Mouse (Mus musculus) retina, embryonic 14.5 days (tissue): ENCODE results near the gene Rpap3.

Source experiments
- DNase-seq: peaks from one replicate; pipeline ENCODE4 v3.0.0-alpha.2; 2015; ENCODE audit warnings: low spot score

The Rpap3 gene

DNA sequence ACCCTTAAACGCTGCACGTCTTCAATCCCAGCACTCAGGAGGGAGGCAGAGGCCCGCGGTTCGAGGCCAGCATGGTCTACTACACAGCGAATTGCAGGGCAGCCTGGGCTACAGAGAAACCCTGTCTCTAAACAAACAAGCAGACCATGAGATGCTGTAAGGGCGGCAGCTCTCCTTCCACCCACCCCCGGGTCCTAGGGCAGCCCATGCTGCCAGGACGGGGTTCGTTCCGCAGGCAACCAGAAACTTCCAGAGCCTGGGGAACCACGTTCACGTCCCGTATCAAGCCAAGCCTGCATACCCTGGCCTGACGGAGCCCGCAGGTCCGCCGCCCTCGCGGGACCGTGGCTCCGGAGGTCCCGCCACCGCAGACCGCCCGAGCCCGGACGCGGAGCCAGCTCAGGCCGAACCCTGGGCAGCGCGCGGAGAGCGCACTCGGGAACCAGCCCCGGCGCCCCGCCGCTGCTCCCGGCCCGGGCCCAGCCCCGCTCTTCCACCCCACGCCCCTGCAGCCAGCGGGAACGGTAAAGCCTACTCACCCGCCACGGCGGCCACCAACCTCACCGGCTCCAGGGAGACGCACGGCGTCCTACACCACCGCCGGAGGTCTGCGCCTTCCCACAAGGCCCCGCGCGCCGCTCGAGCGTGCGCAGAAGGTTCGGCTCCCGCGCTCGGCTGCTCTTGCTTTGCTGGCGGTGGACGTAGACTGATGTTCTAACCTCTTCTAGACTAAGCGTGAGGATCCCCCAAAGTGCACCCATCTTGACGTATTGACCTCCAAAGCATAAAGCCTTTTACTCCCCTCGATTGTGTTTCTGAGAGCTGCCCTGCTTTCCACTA lies at the start of gene Rpap3:
Gene Rpap3, minus strand, starts transcription at position 615 of the 840 bp plus-strand sequence.
- peak; percentile 89 for DNase-seq

DNA sequence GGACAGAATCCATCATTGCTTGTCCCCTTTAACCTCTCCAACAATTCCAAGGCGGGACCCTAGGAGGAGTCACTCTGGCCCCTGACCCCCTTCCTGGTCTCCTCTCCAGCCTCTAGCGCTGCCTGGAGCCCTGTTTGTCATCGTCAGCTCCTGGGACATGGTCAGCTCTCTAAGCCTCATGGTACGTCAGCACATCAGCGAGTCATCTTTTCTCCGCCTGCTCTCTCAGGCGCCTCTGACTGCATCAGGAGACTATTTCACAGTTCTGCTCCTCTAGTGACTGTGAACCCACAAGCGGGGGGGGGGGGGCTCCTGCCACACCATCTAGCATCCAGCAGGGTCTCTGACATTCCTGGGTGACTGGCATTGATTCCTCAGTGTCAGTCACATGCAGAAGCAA lies 49.7 kb upstream of the Rpap3 start:
- peak; percentile 21 for DNase-seq

DNA sequence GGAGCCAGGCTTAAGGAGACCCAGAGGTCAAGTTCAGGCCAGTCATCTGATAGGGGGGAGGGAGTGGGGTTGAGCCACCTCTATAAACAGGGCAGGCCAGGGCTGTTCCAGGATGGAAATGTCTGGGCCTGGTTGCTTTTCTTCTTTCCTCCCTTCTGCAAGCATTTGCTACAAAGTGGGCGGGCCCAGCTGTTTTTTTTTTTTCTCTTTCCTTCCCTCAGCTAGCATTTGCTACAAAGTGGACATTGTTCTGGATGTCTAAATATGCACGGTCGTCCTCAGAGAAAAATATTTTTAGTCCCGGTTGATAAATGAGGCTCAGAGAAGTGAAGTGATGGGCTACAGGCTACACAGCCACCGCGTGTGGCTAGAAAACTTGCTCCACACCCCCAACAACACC lies 48.9 kb upstream of the Rpap3 start:
- no peak for DNase-seq

DNA sequence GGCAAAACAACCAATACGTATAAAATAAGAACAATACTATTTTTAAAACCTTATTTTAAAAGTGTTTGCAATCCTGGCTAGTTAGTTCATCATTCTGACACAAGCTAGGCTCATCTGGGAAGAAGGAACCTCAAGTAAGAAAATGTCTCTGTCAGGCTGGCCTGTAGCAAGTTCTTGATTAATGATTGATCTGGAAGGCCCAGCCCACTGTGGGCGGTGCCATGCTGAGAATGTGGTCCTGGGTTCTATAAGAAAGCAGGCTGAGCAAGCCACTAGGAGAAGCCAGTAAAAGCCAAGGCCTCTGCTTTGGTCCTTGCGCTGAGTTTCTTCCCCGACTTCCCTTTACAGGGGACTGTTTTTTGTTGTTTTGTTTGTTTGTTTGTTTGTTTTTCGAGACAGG lies 46.9 kb upstream of the Rpap3 start:
- DNase-seq: no peak

DNA sequence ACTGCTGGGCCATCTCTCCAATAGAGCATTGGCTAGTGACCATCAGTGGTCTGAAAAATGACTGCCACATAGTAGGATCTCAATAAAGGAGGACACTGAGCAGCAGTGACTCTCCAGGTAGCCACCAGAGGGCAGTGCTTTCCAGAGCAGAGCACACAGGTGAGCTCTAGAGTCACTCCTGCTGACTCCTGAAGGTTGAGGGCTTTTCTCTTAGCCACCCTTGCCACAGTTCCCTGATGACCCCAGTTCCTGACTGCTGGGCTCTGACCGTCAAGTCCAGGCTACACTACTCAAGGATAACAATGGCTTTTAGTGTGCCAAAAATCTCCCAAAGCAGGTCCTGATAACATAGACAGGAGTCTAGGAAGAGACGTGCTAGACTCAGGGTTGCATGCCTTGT lies 46.1 kb upstream of the Rpap3 start:
- no peak for DNase-seq

DNA sequence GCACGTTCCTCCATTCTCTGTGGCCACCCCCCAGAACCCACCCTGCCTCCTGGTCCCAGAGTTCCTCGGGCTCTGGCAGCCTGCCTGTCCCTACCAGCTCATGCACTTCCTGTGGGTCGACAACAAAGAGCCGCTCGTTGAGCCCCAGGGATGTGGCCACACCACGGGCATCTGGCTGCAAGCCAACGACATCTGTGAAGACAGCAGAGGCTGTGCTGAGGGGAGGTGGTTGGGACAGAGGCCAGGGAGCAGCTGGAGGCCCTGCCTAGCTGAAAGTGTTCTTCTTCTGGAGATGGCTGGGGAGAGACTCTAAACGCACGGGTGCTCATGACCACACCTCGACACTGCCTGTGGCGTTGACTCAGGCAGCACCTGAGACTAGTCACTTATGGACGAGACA lies 45.1 kb upstream of the Rpap3 start:
- peak; percentile 60 for DNase-seq

DNA sequence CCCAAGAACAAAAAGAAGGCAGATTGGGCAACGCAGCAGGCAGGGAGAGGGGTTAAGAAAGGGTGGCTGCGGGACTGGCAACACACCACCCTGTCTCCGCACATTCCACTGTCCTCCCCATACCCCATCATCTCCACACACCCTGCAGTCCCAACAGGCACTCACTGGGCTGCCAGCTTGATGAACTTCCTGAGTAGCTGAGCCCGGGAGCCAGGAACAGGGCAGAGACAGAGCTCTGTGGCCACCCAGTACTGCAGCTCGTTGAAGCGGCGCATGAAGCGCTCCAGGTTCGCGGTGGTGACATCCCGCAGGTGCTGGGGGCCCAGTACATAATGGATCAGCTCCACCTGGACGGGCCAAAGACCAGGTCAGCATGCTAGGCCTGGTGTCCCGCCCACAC lies 44.2 kb upstream of the Rpap3 start:
- no peak for DNase-seq

DNA sequence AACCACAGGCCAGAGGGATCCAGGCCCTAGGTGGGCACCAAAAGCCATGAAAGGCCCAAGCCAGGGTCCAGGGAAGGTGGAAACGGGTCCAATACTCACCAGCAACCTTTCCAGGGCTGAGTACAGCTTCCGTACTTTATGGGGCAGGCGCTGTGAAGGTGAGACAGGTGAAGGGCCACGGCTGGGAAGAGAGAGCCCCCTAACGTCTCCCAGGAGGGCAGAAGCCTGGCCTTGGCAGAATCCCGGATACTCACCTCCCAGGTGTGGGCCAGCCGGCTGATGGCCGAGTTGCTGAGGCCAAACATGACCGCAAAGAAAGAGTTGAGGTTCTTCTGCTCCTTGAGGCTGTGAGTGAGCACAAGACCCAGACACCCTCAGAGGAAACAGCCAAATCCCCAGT lies 43.8 kb upstream of the Rpap3 start:
- no peak for DNase-seq

DNA sequence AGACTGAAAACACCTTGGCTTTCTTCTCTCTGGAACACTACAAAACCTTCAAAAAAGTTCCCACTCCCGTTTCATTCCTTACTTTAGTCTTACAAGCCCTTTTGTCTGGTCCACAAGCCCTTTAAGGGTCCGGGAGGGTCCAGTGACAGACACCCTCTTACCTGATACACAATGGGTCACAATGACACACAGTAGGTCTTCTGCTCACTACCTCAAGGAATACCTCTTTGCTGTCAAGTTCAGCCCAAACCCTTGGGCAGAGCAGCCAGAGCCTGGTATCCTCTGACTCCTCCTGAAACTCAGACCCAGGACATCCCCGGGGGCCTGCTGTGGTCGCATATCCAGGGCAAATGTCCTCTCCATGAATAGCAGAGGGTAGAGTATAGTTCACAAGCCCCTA lies 43.3 kb upstream of the Rpap3 start:
- DNase-seq: no peak

DNA sequence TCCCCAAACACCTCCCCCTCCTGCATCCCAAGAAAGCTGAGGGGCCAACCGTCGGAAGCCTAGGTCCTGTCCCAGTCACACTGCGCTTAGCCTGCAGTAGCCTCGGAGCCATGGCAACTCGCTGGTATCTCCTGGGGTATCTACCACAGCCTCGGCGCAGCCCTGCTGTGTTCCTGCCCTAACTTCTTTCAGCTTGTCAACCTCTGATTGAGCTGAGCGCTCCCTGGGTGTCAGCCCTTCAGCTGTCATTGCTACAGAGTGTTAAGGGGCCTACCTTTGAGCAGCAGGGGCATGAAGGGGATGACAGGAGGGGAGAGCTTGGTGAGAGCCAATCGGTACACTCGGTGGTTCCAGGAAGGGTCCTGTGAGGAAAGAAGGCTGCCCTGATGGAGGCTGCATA lies 42.7 kb upstream of the Rpap3 start:
- no peak for DNase-seq

DNA sequence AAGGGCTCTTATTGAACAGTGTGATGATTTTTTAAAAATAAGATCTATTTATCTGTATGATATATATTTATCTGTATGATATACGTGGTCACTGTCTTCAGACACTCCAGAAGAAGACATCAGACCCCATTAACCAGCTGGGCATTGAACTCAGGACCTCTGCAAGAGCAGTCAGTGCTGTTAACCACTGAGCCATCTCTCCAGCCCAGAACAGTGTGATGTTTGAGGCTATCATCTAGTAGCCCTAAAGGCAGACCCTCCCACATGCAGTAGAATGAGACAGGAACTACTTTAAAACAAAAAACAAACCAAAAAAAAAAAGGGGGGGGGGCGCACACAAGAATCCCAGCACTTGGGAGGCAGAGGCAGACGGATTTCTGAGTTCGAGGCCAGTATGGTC lies 41.9 kb upstream of the Rpap3 start:
- DNase-seq: no peak

DNA sequence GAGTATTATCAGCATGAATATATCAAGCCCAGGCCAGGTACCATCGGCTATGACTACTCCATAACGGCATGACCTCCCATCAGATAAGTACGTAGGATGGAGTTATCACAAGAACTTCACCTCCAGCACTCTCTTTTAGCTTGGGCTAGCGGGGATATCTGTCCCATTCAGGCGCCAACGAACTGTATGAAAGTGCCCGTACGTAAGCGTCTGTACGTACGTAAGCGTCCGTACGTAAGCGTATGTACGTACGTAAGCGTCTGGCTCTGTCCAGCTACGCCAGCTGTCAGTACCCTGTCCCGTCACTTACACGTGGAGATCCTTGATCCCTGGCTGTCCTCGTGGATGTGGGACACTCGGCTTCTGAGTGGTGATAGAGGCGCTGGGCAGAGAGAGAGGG lies 41.1 kb upstream of the Rpap3 start:
- DNase-seq: no peak

DNA sequence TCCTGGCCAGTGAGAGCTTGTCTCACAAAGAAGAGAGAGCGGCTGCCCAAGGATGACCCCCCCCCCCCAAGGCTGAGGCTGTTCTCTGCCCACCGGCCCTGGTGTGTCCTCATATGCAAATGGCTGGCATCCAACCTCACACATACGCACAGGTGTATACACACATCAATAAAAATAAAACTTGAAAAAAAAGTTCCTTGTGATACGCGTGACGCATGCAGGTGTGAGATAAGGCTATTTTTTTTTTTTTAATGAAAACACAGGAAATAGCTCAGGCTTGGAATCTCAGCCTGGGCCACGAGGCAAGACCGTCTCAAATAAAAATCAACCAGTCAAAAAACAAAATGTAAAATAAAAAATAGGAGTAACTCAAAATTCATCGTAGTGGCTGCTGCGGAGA lies 40.7 kb upstream of the Rpap3 start:
- no peak for DNase-seq

DNA sequence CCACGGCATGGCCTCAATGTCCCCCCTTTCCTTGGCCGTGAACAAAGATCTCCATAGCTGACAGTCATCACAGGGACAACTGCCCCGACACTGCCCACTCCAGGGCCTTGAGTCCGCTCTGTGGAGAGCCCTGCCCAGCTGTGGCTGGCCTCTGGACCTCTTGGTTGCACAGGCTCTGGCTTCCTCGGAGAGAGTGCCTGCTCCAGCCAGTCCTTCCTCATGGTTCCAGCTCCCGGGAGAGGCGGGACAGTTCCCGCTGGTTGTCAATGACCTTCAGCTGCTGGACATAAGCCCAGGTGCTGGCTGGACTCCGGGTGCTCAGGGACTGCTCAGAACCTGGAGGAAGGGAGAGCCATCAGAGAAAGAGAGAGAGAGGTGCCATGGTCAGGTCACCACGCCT lies 39.7 kb upstream of the Rpap3 start:
- no peak for DNase-seq

DNA sequence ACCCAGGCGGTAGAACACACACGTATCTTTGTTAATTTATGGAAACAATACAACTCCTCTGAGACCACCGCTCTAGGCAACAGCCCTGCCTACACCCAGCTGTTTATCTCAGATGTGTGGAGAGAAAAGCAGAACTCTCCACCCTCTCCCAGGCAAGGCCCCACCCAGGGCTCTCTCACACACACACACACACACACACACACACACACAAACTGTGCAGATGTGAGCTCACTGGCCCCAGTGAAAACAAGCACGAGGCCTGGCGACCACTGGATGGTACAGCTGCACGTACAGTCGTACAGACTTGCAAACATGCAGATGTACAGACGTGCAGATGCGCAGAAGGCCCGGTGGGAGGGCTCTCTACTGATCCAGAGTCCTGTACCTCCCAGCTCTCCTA lies 39.3 kb upstream of the Rpap3 start:
- DNase-seq: no peak

DNA sequence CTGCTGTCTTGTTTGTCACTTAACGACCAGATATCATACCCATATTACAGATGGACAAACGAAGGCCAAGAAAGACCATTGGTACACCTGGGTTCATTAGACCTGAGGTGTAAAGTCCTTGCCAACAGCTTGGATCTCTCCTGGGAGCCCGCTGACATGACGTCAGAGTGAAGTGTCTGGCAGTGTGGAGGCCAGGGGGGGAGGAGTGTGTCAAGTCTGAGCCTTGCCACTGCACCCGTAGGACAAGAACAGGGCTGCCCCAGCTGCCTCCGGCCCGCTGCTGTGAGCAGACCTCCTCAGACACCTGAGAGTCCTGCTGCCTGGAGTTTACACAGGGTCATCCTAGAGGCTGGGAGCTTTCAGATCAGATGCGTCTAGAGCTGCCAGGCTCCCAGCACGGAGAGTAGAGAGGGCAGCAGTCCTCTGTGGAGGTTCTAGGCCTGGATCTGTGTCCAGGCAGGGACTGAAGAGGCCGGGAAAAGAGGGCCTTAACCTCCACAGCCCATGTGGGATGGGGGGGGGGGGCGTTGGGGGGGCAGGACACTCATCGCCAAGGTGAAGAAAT lies 38.4 kb upstream of the Rpap3 start:
- DNase-seq: no peak

DNA sequence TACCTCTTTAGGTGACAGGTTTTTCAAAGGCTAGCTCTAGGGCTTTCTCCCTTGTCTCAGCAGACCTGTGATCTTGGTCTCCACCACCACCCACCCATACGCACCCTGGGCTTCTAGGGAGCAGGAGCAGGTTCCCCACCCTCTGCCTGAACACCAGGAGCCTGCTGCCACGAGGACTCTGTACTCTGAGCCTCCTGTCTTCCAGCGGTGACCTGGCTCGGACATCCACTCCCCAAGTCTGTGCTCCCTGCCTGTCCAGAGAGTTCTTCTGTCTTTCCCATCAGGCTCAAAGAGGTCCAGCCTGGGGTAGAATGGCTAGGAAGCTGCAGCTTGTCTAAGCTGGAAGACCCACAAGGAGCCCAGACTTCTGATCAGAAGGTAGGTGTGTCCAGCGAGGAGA lies 37.6 kb upstream of the Rpap3 start:
- no peak for DNase-seq

DNA sequence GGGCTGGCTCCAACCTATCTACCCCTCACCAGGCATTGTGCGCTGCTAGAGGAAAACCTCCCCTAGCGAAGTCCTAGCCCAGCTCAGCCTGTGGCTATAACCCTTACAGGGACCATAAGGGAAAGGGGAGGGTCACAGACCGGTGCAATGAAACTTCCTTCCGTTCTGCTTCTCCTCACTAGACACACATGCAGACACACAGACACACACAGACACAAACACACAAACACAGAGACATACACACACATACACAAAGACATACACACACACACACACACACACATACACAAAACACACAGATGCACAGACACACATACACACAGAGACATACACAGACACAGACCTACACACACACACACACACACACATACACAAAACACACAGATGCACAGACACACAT lies 37.0 kb upstream of the Rpap3 start:
- no peak for DNase-seq

DNA sequence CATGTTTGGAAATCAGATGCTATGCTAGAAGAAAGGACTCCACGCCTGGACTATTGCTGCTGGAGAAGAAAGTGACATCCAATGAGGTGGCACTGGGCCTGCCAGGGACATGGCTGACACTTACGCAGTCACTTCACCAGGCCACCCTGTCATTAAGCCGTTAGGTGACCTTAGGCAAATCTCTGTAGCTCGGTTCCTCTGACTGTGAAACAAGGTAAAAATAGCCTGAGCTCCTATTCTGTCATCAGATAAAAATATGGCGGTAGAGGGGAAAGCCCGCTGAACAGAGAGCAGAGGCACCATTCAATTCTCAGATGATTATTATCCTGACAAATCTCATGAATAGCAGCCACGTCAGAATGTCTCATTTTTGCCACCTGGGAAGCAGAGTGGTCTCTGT lies 36.4 kb upstream of the Rpap3 start:
- DNase-seq: no peak

DNA sequence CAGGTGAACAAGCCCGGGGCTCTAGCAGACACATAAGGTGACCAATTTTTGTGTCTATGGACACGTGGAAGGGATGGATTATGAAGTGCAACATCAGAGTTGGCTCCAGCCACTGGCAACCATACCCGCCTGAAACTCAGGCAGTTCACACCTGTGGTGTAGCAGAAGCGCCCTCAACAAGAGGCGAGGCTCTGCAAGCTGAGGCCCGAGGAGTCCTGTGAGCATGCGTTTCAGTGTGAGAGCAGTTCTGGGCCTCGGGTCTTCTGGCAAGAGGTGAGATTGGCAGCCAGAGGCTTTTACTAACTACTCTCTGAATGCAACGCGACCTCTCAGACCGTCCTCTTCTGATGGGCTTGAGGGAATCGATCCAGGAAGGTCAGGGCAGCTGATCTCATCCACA lies 36.0 kb upstream of the Rpap3 start:
- DNase-seq: no peak

DNA sequence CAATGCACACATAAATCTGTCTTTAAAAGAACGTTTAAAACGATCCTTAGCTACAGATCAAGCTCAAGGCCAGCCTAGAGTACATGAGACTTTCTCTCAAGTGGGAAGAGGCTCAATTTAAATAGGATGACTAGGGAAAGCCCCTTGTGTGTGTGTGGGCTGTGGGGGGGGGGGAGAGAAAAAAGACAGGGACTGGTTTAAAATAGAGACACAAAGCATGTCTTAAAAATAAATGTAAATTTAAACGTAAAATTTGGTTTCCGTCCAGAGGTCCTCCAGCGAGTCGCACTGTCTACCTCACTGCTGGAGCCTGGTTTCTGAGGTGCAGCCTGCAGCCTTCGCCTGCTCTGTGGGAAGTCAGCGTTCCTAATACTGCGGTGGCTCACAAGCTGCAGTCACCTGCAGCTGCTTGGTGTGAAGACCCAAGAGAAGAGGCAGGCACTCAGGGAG lies 34.7 kb upstream of the Rpap3 start:
- no peak for DNase-seq

DNA sequence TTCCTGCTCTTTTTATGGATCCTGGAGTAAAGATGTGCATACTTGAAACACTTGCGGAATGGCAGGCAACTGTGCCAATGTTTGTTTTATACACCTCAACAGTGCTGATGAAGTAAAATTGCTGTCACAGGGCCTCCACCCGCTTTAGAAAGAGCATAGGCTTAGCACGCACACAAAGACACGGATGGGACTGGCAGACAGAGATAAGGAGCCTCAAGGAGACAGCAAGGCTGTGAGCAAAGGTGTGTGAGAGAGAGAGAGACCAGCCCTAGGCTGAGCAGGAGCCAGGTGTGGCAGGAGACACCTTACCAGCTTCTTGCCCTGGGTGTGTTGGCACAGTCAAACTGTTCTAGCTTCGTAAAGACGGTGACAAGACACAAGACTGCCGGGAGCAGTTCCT lies 33.3 kb upstream of the Rpap3 start:
- DNase-seq: no peak

DNA sequence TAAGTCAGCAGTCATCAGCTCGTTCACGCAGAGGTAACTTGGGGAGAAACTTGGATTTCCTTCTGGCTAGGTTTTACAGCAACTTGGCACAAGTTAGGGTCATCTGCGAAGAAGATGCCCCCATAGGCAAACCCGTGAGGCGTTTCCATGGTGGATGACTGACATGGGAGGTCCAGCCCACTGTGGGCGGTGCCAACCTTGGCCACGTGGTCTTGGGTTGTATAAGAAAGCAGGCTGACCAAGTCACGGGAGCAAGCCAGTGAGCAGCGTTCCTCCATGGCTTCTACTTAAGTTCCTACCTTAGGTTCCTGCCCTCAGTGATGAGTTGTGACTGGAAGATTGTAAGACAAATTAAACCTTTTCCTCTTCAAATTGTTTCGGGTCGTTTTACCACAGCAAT lies 26.4 kb upstream of the Rpap3 start:
- no peak for DNase-seq

DNA sequence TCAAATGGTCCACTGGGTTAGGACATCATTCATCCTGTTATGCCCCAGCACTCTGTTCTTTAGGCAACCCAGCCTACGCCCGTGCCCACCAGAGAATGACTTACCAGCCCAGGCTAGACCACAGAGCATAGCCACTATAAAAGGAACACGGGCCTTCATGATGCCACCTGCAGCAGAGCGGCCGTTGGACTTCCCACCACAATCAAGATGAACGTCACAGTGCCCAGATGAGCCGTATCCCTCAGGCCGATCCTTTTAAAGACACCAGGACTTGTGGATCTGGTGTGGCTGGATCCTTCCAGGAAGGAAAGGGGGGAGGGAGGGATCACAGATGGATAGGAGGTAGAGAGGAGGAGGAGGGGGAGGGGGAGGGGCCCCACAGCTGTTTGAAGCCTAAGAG lies 25.5 kb upstream of the Rpap3 start, which contains the start of gene Endou:
Gene Endou, minus strand, starts transcription at position 229 of the 400 bp plus-strand sequence.
- no peak for DNase-seq
